Mouse (Mus musculus): ENCODE data around the gene BC107364. TPM values are rescaled to one million over a fixed set of nuclear protein-coding genes. Genes with fewer than 3 reads are reported as not detected.
"Not testable (repeated sequence)": the region's sequence is repeated elsewhere in the genome, so short reads cannot be mapped to it uniquely, and the experiment has no call there.

Gene BC107364
- total and polyA plus RNA-seq, 3 experiments, result 0.17 TPM; not detected in 2

GRCm38 (mm10) chr3:96410966-96411365 lies 41.1 kb downstream of the BC107364 start:
- Histone ChIP-seq H3K27me3 (ENCODE audit: control insufficient read depth in 1 of 2, insufficient read depth in 2 of 2, low read length in 2 of 2) (no peaks in the 10 kb centered on the region), H3K9me3 (replicated peaks; ENCODE audit: insufficient read depth, low read length) (no peaks in the 10 kb centered on the region), H3K27ac (ENCODE audit: control insufficient read depth, low read depth, low read length) (no peak overlapping the region), H3K36me3 (ENCODE audit: control insufficient read depth in 1 of 2, insufficient read depth in 2 of 2, low read length in 2 of 2) (peaks cover 0 to 18% of the 10 kb centered on the region in 2 experiments; a peak in 2 of 4 replicates), H3K4me1 (ENCODE audit: control insufficient read depth in 1 of 2, insufficient read depth in 2 of 2, low read length in 2 of 2) (peaks cover 6 to 14% of the 10 kb centered on the region in 2 experiments; a peak in 3 of 4 replicates), H3K79me2 (ENCODE audit: control insufficient read depth, insufficient read depth, low read length, poor library complexity) (peaks cover 6% of the 10 kb centered on the region; the same call in 1 of the 2 replicates), H3K9ac (ENCODE audit: control insufficient read depth, low read depth, low read length, poor library complexity, severe bottlenecking) (no peak overlapping the region), H3K4me3 (ENCODE audit: control insufficient read depth in 1 of 2, insufficient read depth in 1 of 2, low read depth in 2 of 2, low read length in 2 of 2) (no peak overlapping the region)
- 0 out of 4 replicates have a peak, but pooled peaks of 1 of the 2 experiments have one; percentile 13 for TF ChIP-seq POLR2A (IDR thresholded peaks at IDR 0.05; ENCODE audit: control insufficient read depth in 1 of 2, insufficient read depth in 1 of 2, low read depth in 1 of 2, low read length in 2 of 2, poor library complexity in 1 of 2)
- peak in 2 of 3 experiments; percentile 47 to 55; a peak in 4 of 6 replicates for TF ChIP-seq CTCF (IDR thresholded peaks at IDR 0.05 in 2 of 3, conservative IDR thresholded peaks at IDR 0.05 in 1 of 3; ENCODE audit: control insufficient read depth in 1 of 3, insufficient read depth in 1 of 3, low read depth in 2 of 3, low read length in 3 of 3, poor library complexity in 1 of 3, severe bottlenecking in 1 of 3)
- no peak for TF ChIP-seq POLR2AphosphoS5 (IDR thresholded peaks at IDR 0.05; ENCODE audit: borderline replicate concordance, low read depth, low read length)
- peak; percentile 79 for DNase-seq (ENCODE audit: low read depth, low spot score)

GRCm38 (mm10) chr3:96409701-96410246 lies 42.3 kb downstream of the BC107364 start:
- H3K36me3 ChIP-seq (ENCODE audit: control insufficient read depth in 1 of 2, insufficient read depth in 2 of 2, low read length in 2 of 2), result peaks cover 0 to 12% of the 10 kb centered on the region in 2 experiments; a peak in 2 of 4 replicates
- H3K4me1 ChIP-seq (ENCODE audit: control insufficient read depth in 1 of 2, insufficient read depth in 2 of 2, low read length in 2 of 2), result peaks cover 4 to 8% of the 10 kb centered on the region in 2 experiments; a peak in 3 of 4 replicates
- H3K27me3 ChIP-seq (ENCODE audit: control insufficient read depth in 1 of 2, insufficient read depth in 2 of 2, low read length in 2 of 2), result no peaks in the 10 kb centered on the region
- peak overlapping the region; percentile 50 for H3K9ac ChIP-seq (ENCODE audit: control insufficient read depth, low read depth, low read length, poor library complexity, severe bottlenecking)
- TF ChIP-seq TBP (IDR thresholded peaks at IDR 0.05; ENCODE audit: low read depth, low read length) (peak; percentile 100), POLR2A (IDR thresholded peaks at IDR 0.05; ENCODE audit: control insufficient read depth in 1 of 2, insufficient read depth in 1 of 2, low read depth in 1 of 2, low read length in 2 of 2, poor library complexity in 1 of 2) (no peak; a peak in 1 of 4 replicates), CTCF (IDR thresholded peaks at IDR 0.05 in 2 of 3, conservative IDR thresholded peaks at IDR 0.05 in 1 of 3; ENCODE audit: control insufficient read depth in 1 of 3, insufficient read depth in 1 of 3, low read depth in 2 of 3, low read length in 3 of 3, poor library complexity in 1 of 3, severe bottlenecking in 1 of 3) (peak in 2 of 3 experiments; percentile 6 to 19; a peak in 1 of 6 replicates)
- no peak overlapping the region for H3K27ac ChIP-seq (ENCODE audit: control insufficient read depth, low read depth, low read length)
- no peaks in the 10 kb centered on the region for H3K9me3 ChIP-seq (replicated peaks; ENCODE audit: insufficient read depth, low read length)
- H3K79me2 ChIP-seq (ENCODE audit: control insufficient read depth, insufficient read depth, low read length, poor library complexity), result peaks cover 6% of the 10 kb centered on the region; the same call in 1 of the 2 replicates
- H3K4me3 ChIP-seq (ENCODE audit: control insufficient read depth in 1 of 2, insufficient read depth in 1 of 2, low read depth in 2 of 2, low read length in 2 of 2), result peak overlapping the region; percentile 5 to 57
- DNase-seq (ENCODE audit: low read depth, low spot score), result peak; percentile 90

GRCm38 (mm10) chr3:96408111-96408510 lies 44.0 kb downstream of the BC107364 start:
- H3K4me1 ChIP-seq (ENCODE audit: control insufficient read depth in 1 of 2, insufficient read depth in 2 of 2, low read length in 2 of 2); H3K9ac ChIP-seq (ENCODE audit: control insufficient read depth, low read depth, low read length, poor library complexity, severe bottlenecking); H3K79me2 ChIP-seq (ENCODE audit: control insufficient read depth, insufficient read depth, low read length, poor library complexity); H3K9me3 ChIP-seq (replicated peaks; ENCODE audit: insufficient read depth, low read length); H3K27ac ChIP-seq (ENCODE audit: control insufficient read depth, low read depth, low read length); H3K27me3 ChIP-seq (ENCODE audit: control insufficient read depth in 1 of 2, insufficient read depth in 2 of 2, low read length in 2 of 2); H3K36me3 ChIP-seq (ENCODE audit: control insufficient read depth in 1 of 2, insufficient read depth in 2 of 2, low read length in 2 of 2); DNase-seq (ENCODE audit: low read depth, low spot score); H3K4me3 ChIP-seq (ENCODE audit: control insufficient read depth in 1 of 2, insufficient read depth in 1 of 2, low read depth in 2 of 2, low read length in 2 of 2): not testable (repeated sequence)
- peak; percentile 90 for TF ChIP-seq TBP (IDR thresholded peaks at IDR 0.05; ENCODE audit: low read depth, low read length)
- TF ChIP-seq POLR2A (IDR thresholded peaks at IDR 0.05; ENCODE audit: control insufficient read depth in 1 of 2, insufficient read depth in 1 of 2, low read depth in 1 of 2, low read length in 2 of 2, poor library complexity in 1 of 2), result peak in 1 of 2 experiments; percentile 74; a peak in 2 of 4 replicates

Data from MEL (cell line).